Mouse (Mus musculus): Measurements from ENCODE around the gene Tgfbr1. TPM values are rescaled to one million over a fixed set of nuclear protein-coding genes. Genes with fewer than 3 reads are reported as not detected.

Gene Tgfbr1
- polyA plus RNA-seq (2015; fragmentation: Nextera tagmentation; extraction: Ambion mirVana): 27.1 and 27.9 TPM in 2 replicates

- Histone ChIP-seq H3K27ac (peak within 1 kb of the TSS; percentile 96), H3K27me3 (no peaks in the 10 kb centered on the region; the same call in 1 of the 2 replicates), H3K4me3 (peak within 1 kb of the TSS; percentile 86), H3K4me1 (peaks cover 21% of the 10 kb centered on the region), H3K36me3 (no peaks in the 10 kb centered on the region), H3K4me2 (peak within 1 kb of the TSS; percentile 91), H3K9ac (peak within 1 kb of the TSS; percentile 91), H3K9me3 (no peaks in the 10 kb centered on the region)
- ATAC-seq (ENCODE audit: borderline replicate concordance, extremely low read depth, low FRiP score, low TSS enrichment): peak; percentile 100
- WGBS: 1% methylated on average over 53 of the region's 65 CpGs
Measured at GRCm38 (mm10) chr4:47352803-47353388, at the start of gene Tgfbr1. Tgfbr1 (plus strand) TSS chr4:47353222.

- Histone ChIP-seq H3K36me3 (no peaks in the 10 kb centered on the region), H3K4me2 (no peak overlapping the region), H3K4me1 (no peaks in the 10 kb centered on the region), H3K27me3 (no peaks in the 10 kb centered on the region), H3K27ac (no peak overlapping the region), H3K4me3 (no peak overlapping the region), H3K9ac (no peak overlapping the region), H3K9me3 (no peaks in the 10 kb centered on the region)
- WGBS: 68% methylated on average over 5 of the region's 5 CpGs
- ATAC-seq (ENCODE audit: borderline replicate concordance, extremely low read depth, low FRiP score, low TSS enrichment): no peak
Measured at GRCm38 (mm10) chr4:47303340-47303998, 49.6 kb upstream of the Tgfbr1 start.

GRCm38 (mm10) chr4:47309886-47310625 is 43.0 kb upstream of the Tgfbr1 start:
- Histone ChIP-seq H3K36me3 (no peaks in the 10 kb centered on the region), H3K27ac (no peak overlapping the region), H3K4me2 (no peak overlapping the region), H3K9ac (no peak overlapping the region), H3K9me3 (no peaks in the 10 kb centered on the region), H3K27me3 (no peaks in the 10 kb centered on the region), H3K4me1 (0 out of 2 replicates have a peak, but pooled peaks cover 6% of the 10 kb centered on the region), H3K4me3 (no peak overlapping the region)
- no peak for ATAC-seq (ENCODE audit: borderline replicate concordance, extremely low read depth, low FRiP score, low TSS enrichment)
- WGBS: 73% methylated on average over 12 of the region's 12 CpGs

- whole genome bisulfite sequencing: 31% methylated on average over 6 of the region's 6 CpGs
- H3K9me3 ChIP-seq: no peaks in the 10 kb centered on the region
- no peak overlapping the region for H3K9ac ChIP-seq
- H3K36me3 ChIP-seq: no peaks in the 10 kb centered on the region
- no peak; the same call in 1 of the 2 replicates for ATAC-seq (ENCODE audit: borderline replicate concordance, extremely low read depth, low FRiP score, low TSS enrichment)
- H3K27ac ChIP-seq: no peak overlapping the region
- H3K4me1 ChIP-seq: 0 out of 2 replicates have a peak, but pooled peaks cover 6% of the 10 kb centered on the region
- no peaks in the 10 kb centered on the region for H3K27me3 ChIP-seq
- H3K4me3 ChIP-seq: no peak overlapping the region
- H3K4me2 ChIP-seq: no peak overlapping the region
Measured at GRCm38 (mm10) chr4:47310812-47311211, 42.2 kb upstream of the Tgfbr1 start.

GRCm38 (mm10) chr4:47311467-47311866 is 41.6 kb upstream of the Tgfbr1 start:
- H3K4me3 ChIP-seq: no peak overlapping the region
- no peaks in the 10 kb centered on the region for H3K27me3 ChIP-seq
- H3K4me2 ChIP-seq: no peak overlapping the region
- no peak overlapping the region for H3K27ac ChIP-seq
- 0 out of 2 replicates have a peak, but pooled peaks cover 6% of the 10 kb centered on the region for H3K4me1 ChIP-seq
- no peak overlapping the region for H3K9ac ChIP-seq
- H3K9me3 ChIP-seq: no peaks in the 10 kb centered on the region
- no peak for ATAC-seq (ENCODE audit: borderline replicate concordance, extremely low read depth, low FRiP score, low TSS enrichment)
- no peaks in the 10 kb centered on the region for H3K36me3 ChIP-seq
- 86% methylated on average over 6 of the region's 6 CpGs for WGBS

GRCm38 (mm10) chr4:47311929-47312328 is 41.1 kb upstream of the Tgfbr1 start:
- H3K9me3 ChIP-seq: no peaks in the 10 kb centered on the region
- no peak overlapping the region for H3K27ac ChIP-seq
- no peak for ATAC-seq (ENCODE audit: borderline replicate concordance, extremely low read depth, low FRiP score, low TSS enrichment)
- 0 out of 2 replicates have a peak, but pooled peaks cover 6% of the 10 kb centered on the region for H3K4me1 ChIP-seq
- H3K27me3 ChIP-seq: no peaks in the 10 kb centered on the region
- no peaks in the 10 kb centered on the region for H3K36me3 ChIP-seq
- WGBS: 57% methylated on average over 7 of the region's 7 CpGs
- H3K4me3 ChIP-seq: no peak overlapping the region
- no peak overlapping the region for H3K4me2 ChIP-seq
- no peak overlapping the region for H3K9ac ChIP-seq

GRCm38 (mm10) chr4:47312676-47313075 is 40.3 kb upstream of the Tgfbr1 start:
- Histone ChIP-seq H3K4me1 (0 out of 2 replicates have a peak, but pooled peaks cover 6% of the 10 kb centered on the region), H3K9me3 (no peaks in the 10 kb centered on the region), H3K4me2 (no peak overlapping the region), H3K27ac (no peak overlapping the region), H3K4me3 (no peak overlapping the region), H3K27me3 (no peaks in the 10 kb centered on the region), H3K9ac (no peak overlapping the region), H3K36me3 (no peaks in the 10 kb centered on the region)
- WGBS: 63% methylated on average over 14 of the region's 14 CpGs
- ATAC-seq (ENCODE audit: borderline replicate concordance, extremely low read depth, low FRiP score, low TSS enrichment): no peak

- no peak for ATAC-seq (ENCODE audit: borderline replicate concordance, extremely low read depth, low FRiP score, low TSS enrichment)
- no peak overlapping the region for H3K9ac ChIP-seq
- H3K27me3 ChIP-seq: no peaks in the 10 kb centered on the region
- H3K36me3 ChIP-seq: no peaks in the 10 kb centered on the region
- no peak overlapping the region for H3K4me2 ChIP-seq
- H3K9me3 ChIP-seq: no peaks in the 10 kb centered on the region
- no peak overlapping the region for H3K4me3 ChIP-seq
- WGBS: 74% methylated on average over 8 of the region's 8 CpGs
- no peak overlapping the region for H3K27ac ChIP-seq
- H3K4me1 ChIP-seq: peaks cover 6% of the 10 kb centered on the region; the same call in 1 of the 2 replicates
Measured at GRCm38 (mm10) chr4:47313710-47314410, 39.2 kb upstream of the Tgfbr1 start.

- no peak overlapping the region for H3K4me2 ChIP-seq
- 51% methylated on average over 2 of the region's 2 CpGs for WGBS
- H3K4me3 ChIP-seq: no peak overlapping the region
- no peaks in the 10 kb centered on the region for H3K27me3 ChIP-seq
- no peaks in the 10 kb centered on the region for H3K36me3 ChIP-seq
- no peak for ATAC-seq (ENCODE audit: borderline replicate concordance, extremely low read depth, low FRiP score, low TSS enrichment)
- peaks cover 6% of the 10 kb centered on the region; the same call in 1 of the 2 replicates for H3K4me1 ChIP-seq
- no peak overlapping the region for H3K27ac ChIP-seq
- H3K9ac ChIP-seq: no peak overlapping the region
- no peaks in the 10 kb centered on the region for H3K9me3 ChIP-seq
Measured at GRCm38 (mm10) chr4:47315458-47315857, 37.6 kb upstream of the Tgfbr1 start.

- H3K4me3 ChIP-seq: no peak overlapping the region
- H3K4me1 ChIP-seq: peaks cover 3% of the 10 kb centered on the region; the same call in 1 of the 2 replicates
- no peaks in the 10 kb centered on the region for H3K36me3 ChIP-seq
- no peak overlapping the region for H3K4me2 ChIP-seq
- H3K9ac ChIP-seq: no peak overlapping the region
- H3K9me3 ChIP-seq: no peaks in the 10 kb centered on the region
- H3K27me3 ChIP-seq: no peaks in the 10 kb centered on the region
- no peak overlapping the region for H3K27ac ChIP-seq
- ATAC-seq (ENCODE audit: borderline replicate concordance, extremely low read depth, low FRiP score, low TSS enrichment): no peak
- 62% methylated on average over 6 of the region's 6 CpGs for WGBS
Measured at GRCm38 (mm10) chr4:47316432-47316831, 36.6 kb upstream of the Tgfbr1 start.

GRCm38 (mm10) chr4:47319561-47320321 is 33.3 kb upstream of the Tgfbr1 start:
- H3K9ac ChIP-seq: no peak overlapping the region
- no peaks in the 10 kb centered on the region for H3K36me3 ChIP-seq
- H3K4me1 ChIP-seq: no peaks in the 10 kb centered on the region; the same call in 1 of the 2 replicates
- no peak overlapping the region for H3K4me2 ChIP-seq
- H3K27ac ChIP-seq: no peak overlapping the region
- WGBS: 71% methylated on average over 10 of the region's 10 CpGs
- H3K27me3 ChIP-seq: no peaks in the 10 kb centered on the region
- ATAC-seq (ENCODE audit: borderline replicate concordance, extremely low read depth, low FRiP score, low TSS enrichment): no peak
- no peaks in the 10 kb centered on the region for H3K9me3 ChIP-seq
- H3K4me3 ChIP-seq: no peak overlapping the region

Measured in lung, embryonic 15.5 days (tissue).